18 mouse cellular contexts compared by ENCODE assay signal in genomic region chr11:35160682-35161211, GRCm38 (mm10). TPM values are rescaled to one million over a fixed set of nuclear protein-coding genes. Genes with fewer than 3 reads are reported as not detected.
DNase-seq lines count a peak whose midpoint lies in the region; ATAC-seq and TF ChIP-seq lines count a peak whose summit lies in the region.
"Had no signal": no experiment of that assay in that cellular context is flagged by ENCODE, and none has a peak within 500 bp of the region (broad histone marks: within the 10 kb centered on the region; RNA-seq: fewer than 3 reads in every experiment).

No protein-coding gene starts in this region.

- TF ChIP-seq CTCF in thymus, adult 2 months (IDR thresholded peaks at IDR 0.05; ENCODE audit: borderline replicate concordance, control insufficient read depth, extremely low read depth, insufficient read depth, low read length, poor library complexity) = no peak
- TF ChIP-seq CTCF in cortical plate, adult 2 months (IDR thresholded peaks at IDR 0.05; ENCODE audit: extremely low read depth, insufficient read depth, low read length) = no peak

- TF ChIP-seq POLR2A in thymus, adult 2 months (IDR thresholded peaks at IDR 0.05; ENCODE audit: control insufficient read depth, extremely low read depth, insufficient read depth, low read length, poor library complexity) = no peak
- no peak for TF ChIP-seq POLR2A in cortical plate, adult 2 months (IDR thresholded peaks at IDR 0.05; ENCODE audit: extremely low read depth, insufficient read depth, low read length)

- no peak overlapping the region for H3K4me2 ChIP-seq in liver, embryonic 11.5 days
- H3K4me2 ChIP-seq: heart, embryonic 15.5 days; hindbrain, embryonic 12.5 days; intestine, embryonic 15.5 days; stomach, embryonic 15.5 days had no signal

- no peaks in the 10 kb centered on the region for H3K36me3 ChIP-seq in thymus, adult 2 months (ENCODE audit: control insufficient read depth, insufficient read depth, low read length)
- no peaks in the 10 kb centered on the region for H3K36me3 ChIP-seq in liver, embryonic 11.5 days (ENCODE audit: control insufficient read depth, insufficient read depth, low read length)
- H3K36me3 ChIP-seq: forebrain, embryonic 10.5 days; heart, embryonic 15.5 days; hindbrain, embryonic 12.5 days; intestine, embryonic 15.5 days; stomach, embryonic 15.5 days had no signal

- no peak for ATAC-seq in liver, embryonic 11.5 days (replicated peaks; ENCODE audit: low FRiP score)
- ATAC-seq: intestine, embryonic 15.5 days; liver, postnatal 0 days had no signal

- no peak overlapping the region for H3K27ac ChIP-seq in thymus, adult 2 months (ENCODE audit: control insufficient read depth, insufficient read depth, low read length)
- H3K27ac ChIP-seq in cortical plate, adult 2 months (ENCODE audit: insufficient read depth, low read length) = peak overlapping the region; percentile 98
- no peak overlapping the region for H3K27ac ChIP-seq in liver, embryonic 11.5 days (ENCODE audit: low read depth, low read length)
- H3K27ac ChIP-seq: forebrain, embryonic 10.5 days; gastrocnemius, adult 2 months; heart, embryonic 15.5 days; hindbrain, embryonic 12.5 days; intestine, embryonic 15.5 days; stomach, embryonic 15.5 days had no signal

- H3K9ac ChIP-seq in liver, embryonic 11.5 days (ENCODE audit: low read depth, low read length) = no peak overlapping the region
- H3K9ac ChIP-seq: heart, embryonic 15.5 days; hindbrain, embryonic 12.5 days; intestine, embryonic 15.5 days; liver, postnatal 0 days; stomach, embryonic 15.5 days had no signal

- peak; percentile 51 for DNase-seq in layer of hippocampus, adult 11-12 months (ENCODE audit: low spot score)
- no peak for DNase-seq in layer of hippocampus, postnatal 14 days (ENCODE audit: low spot score in 2 of 2)
- peak; percentile 13 for DNase-seq in thymus, postnatal 4 days
- no peak for DNase-seq in thymus, adult 2 months
- DNase-seq in heart, postnatal 14 days = no peak
- DNase-seq in liver, embryonic 11.5 days (ENCODE audit: low spot score) = no peak
- DNase-seq in spleen, postnatal 10 days (ENCODE audit: low spot score in 2 of 2) = no peak
- DNase-seq: gastrocnemius, adult 2 months; heart, adult 18-20 months; liver, postnatal 0 days; midbrain, embryonic 14.5 days had no signal

- no peaks in the 10 kb centered on the region for H3K27me3 ChIP-seq in thymus, adult 2 months (ENCODE audit: control insufficient read depth, insufficient read depth, low read length)
- no peaks in the 10 kb centered on the region for H3K27me3 ChIP-seq in liver, embryonic 11.5 days (replicated peaks; ENCODE audit: control insufficient read depth, insufficient read depth, low read length)
- H3K27me3 ChIP-seq: heart, embryonic 15.5 days; hindbrain, embryonic 12.5 days; intestine, embryonic 15.5 days; stomach, embryonic 15.5 days had no signal

- WGBS in thymus, adult 2 months = 75% methylated on average over 4 of the region's 4 CpGs
- 78% methylated on average over 4 of the region's 4 CpGs for WGBS in liver, embryonic 11.5 days

- H3K9me3 ChIP-seq in liver, embryonic 11.5 days (ENCODE audit: control insufficient read depth, low read length) = no peaks in the 10 kb centered on the region
- H3K9me3 ChIP-seq: forebrain, embryonic 10.5 days; heart, embryonic 15.5 days; hindbrain, embryonic 12.5 days; intestine, embryonic 15.5 days; stomach, embryonic 15.5 days had no signal

- intact Hi-C loops in heart, postnatal 14 days (cut with DNase I) = no loop called here

- H3K4me1 ChIP-seq in thymus, adult 2 months (replicated peaks; ENCODE audit: control insufficient read depth, insufficient read depth, low read length) = no peaks in the 10 kb centered on the region; the same call in 1 of the 2 replicates
- H3K4me1 ChIP-seq in cortical plate, adult 2 months (ENCODE audit: control insufficient read depth, insufficient read depth, low read length) = peaks cover 8% of the 10 kb centered on the region
- H3K4me1 ChIP-seq in liver, embryonic 11.5 days (replicated peaks; ENCODE audit: control insufficient read depth, insufficient read depth, low read length) = no peaks in the 10 kb centered on the region
- H3K4me1 ChIP-seq: heart, embryonic 15.5 days; hindbrain, embryonic 12.5 days; intestine, embryonic 15.5 days; stomach, embryonic 15.5 days had no signal

- no peak overlapping the region for H3K4me3 ChIP-seq in thymus, adult 2 months (ENCODE audit: control insufficient read depth, insufficient read depth, low read length)
- H3K4me3 ChIP-seq in cortical plate, adult 2 months (ENCODE audit: insufficient read depth, low read length) = no peak overlapping the region
- H3K4me3 ChIP-seq in liver, embryonic 11.5 days (ENCODE audit: low read depth, low read length) = no peak overlapping the region
- H3K4me3 ChIP-seq: forebrain, embryonic 10.5 days; gastrocnemius, adult 2 months; heart, embryonic 15.5 days; hindbrain, embryonic 12.5 days; intestine, embryonic 15.5 days; stomach, embryonic 15.5 days had no signal

RNA-seq across cellular contexts. Expression of gene Slit3, which starts 39.7 kb away (rescaled TPM):
- total RNA-seq in layer of hippocampus, postnatal 14 days (2021) = 100 to 1,000 TPM; 109 to 110 TPM
- 6.4 and 7.2 TPM in 2 replicates for polyA plus RNA-seq in thymus, adult 2 months (2012; rRNA removed)
- 15.8 and 16.8 TPM in 2 replicates for polyA plus RNA-seq in cortical plate, adult 2 months (2012; rRNA removed)
- total RNA-seq in heart, postnatal 14 days (2021) = 10 to 100 TPM; 12.4 to 15.7 TPM
- 6.4 and 6.8 TPM in 2 replicates for polyA plus RNA-seq in liver, embryonic 11.5 days (2014; fragmentation: Nextera tagmentation; extraction: Ambion mirVana)
- polyA plus RNA-seq: C2C12 had no signal

Comparison
In these comparisons a context has a peak if more than half of its experiments do, and no peak if none do; other contexts are left out.
1. DNase-seq: peak in layer of hippocampus, adult 11-12 months (single experiment) and thymus, postnatal 4 days (single experiment); none in layer of hippocampus, postnatal 14 days (0 of 2), thymus, adult 2 months (single experiment), heart, postnatal 14 days (0 of 2), liver, embryonic 11.5 days (single experiment) and spleen, postnatal 10 days (0 of 2).